Mouse (Mus musculus): ENCODE measurements around the gene Tedc2.
A peak's percentile ranks its signal among the peaks of the same experiment; 100 is the strongest.

Tedc2 gene

DNA sequence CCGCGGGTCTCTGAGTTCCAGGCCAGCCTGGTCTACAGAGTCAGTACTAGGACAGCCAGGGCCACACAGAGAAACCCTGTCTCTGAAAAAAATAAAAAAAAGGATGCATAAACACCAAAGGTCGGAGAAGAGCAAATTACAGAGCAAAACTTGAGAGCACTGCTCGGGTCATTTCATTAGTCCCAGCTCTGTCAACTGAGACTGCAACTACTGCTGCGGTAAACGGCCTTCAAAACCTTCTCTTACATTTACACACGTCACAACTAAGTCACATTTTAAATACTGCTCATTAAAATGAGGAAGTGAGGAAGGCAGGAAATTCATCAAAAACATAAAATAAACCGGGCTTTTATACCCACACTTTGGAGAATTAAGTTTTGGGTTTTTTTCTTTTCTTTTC lies 27.8 kb downstream of the Tedc2 start:
- DNase-seq, result no peak

GRCm38 (mm10) chr17:24191481-24191880 lies 29.2 kb downstream of the Tedc2 start:
- no peak for DNase-seq

DNA sequence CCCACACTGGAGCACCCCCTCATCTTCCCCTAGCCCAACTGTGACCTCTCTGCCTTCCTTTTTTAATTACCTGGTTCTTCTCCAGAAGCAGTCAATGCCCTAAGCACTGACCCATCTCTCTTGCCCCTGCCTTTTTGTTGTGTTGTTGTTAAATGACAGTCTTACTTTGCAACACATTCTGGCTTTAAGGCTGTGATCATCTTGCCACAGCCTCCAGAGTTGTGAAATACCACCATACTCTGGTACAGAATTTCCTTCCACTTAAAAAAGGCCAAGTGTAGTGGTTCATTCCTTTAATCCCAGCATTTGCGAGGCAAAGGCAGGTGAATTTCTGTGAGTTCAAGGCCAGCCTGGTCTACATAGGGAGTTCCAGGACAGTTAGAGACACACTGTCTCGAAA lies 29.7 kb downstream of the Tedc2 start:
- DNase-seq, result no peak

DNA sequence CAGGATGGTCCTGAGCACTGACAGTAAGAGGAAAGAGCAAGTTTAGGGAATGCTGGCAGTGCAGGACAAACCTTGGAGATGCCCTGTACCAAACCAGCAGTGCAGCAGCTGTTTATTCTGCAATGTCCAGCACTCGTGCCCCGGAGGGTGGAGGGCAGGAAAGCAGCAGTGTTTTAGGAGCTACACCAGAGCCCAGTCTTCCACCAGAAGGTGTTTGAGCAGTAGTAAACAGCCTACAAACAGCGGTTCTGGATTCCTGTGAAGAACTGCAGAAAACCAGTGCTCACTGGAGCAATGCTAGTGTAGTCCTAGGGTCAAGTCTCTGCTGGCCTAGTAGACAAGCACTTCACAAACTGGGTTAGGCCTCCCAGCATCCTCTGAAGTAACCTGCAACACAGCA lies 46.4 kb downstream of the Tedc2 start:
- DNase-seq, result no peak

- peak; percentile 78 for DNase-seq
Observed at GRCm38 (mm10) chr17:24173423-24173822, 47.2 kb downstream of the Tedc2 start.

DNA sequence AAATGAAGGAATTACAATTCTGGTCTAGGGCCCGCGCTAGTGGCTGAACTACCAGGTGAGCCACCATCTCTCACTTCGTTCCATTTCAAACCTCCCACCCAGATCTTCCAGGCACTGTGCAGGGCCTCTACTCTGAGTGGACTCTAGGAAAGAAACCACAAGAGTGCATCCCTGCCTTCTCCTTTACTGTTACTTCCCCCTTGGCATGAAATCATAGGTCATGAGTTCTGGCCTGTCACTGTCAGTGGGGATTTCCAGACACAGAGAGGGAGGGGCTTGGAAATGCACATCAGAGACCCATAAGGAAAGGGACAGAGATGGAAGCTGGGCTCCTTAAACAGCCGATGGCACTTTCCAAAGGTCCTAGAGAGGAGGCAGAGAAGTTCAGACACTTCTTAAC lies 48.9 kb downstream of the Tedc2 start:
- DNase-seq, result no peak

DNA sequence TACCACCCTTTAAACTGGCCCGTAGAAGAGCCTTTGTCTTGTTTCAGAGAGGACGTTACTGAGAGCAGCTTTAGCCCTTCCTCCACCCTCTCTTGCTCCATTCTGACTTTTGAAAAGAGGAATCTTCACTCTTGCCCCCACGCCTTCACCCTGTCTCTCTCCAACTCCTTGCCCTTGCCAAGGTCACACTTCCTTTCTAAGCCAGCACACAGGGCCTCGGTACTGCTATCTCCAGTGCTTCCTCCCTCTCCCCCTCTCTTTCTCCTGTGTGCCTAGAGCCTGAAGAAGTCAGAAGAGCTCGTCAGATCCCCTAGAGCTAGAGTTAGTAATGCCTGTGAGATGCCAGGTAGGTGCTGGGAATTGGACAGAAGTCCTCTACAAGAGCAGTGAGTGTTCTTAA lies 49.9 kb downstream of the Tedc2 start:
- no peak for DNase-seq

- DNase-seq, result no peak
Observed at GRCm38 (mm10) chr17:24170125-24170524, 50.5 kb downstream of the Tedc2 start.

DNA sequence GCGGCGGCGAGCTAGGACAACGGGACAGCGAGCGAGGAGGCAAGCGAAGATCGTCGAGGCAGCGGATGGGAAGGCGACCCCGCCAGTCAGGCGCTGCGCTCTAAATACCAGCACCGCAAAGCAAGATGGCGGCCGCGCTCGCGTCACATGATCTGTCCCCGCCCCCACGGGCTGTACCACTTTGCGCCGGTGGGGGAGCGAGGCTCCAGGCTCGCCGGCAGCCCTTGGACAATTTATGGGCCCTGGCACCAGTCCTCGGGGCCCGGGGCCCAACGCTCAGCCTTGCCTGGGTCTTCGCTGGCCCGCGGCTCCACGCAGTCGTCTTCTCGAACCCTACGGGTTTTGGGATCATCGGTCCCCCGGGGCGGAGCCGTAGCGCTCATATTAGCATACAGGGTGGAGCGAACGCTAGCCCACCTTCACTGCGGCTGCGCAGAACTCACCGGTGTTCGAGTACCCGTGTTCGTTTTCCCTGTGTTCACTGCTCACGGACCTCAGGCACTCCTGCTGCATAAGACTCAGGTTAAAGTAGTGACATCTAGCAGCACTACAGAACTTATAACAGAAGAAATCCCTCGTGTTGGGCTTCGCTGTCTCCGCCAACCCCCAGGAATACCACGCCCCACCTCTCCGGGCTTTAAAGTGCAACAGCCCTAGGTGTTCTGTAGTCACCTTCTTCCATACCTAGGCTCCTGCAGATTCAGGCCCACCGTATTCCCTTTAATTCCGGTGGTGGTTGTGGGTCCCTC lies 51.2 kb downstream of the Tedc2 start, which contains the start of gene Atp6v0c:
Gene Atp6v0c (minus strand): TSS at position 386 of the 749 bp plus-strand sequence.
- peak; percentile 97 for DNase-seq

DNA sequence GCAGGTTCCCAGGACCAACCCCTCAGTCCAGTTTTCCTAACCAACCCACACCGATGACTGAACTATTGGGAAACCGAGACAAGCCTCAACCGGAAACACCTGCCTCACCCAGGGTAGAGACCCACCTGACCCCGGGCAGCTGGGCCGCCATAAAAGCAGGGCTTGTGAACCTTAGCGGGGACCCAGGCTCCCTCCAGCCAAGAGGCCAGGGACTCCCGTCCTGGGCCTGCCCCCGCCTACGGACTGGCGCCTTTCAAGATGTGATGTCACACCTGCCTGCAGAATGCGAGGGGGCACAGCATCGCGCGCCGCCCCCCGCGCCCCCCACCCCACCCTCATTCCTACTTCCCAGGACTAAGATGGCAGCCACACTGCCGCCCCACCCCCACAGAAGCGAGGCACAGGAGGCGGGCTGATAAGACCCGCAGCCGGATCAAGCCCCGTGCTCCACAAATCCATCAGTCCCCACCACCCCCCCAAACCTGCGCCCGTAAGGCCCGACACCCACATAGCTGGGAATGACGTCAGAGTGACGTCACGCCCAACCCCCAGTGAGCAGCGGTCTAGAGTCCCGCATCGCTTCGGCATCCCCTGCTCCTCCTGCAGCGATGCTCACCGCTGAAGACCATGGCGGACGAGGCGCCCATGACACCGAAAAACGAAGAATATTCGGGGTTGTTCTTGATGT lies 51.9 kb downstream of the Tedc2 start:
- peak; percentile 84 for DNase-seq

GRCm38 (mm10) chr17:24167891-24168505 lies 52.7 kb downstream of the Tedc2 start:
- no peak for DNase-seq

DNA sequence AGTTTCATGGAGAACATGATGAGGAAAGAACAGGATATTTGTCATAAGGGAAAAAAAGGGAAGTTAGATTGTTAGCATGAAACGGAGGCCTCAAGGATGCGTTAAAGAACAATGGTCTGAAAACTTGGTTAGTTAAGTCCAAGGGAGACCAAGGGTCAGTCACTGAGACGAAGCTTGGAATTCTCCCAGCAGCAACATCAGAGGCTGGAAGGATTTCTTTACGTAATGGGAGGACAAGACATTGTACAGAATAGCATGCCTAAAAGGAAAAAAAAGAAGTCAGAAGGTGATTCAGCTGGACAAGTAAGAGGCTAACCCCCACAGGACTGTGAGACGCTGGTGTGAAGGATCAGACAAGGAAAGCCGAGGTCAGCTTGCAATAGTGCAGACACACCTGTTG lies 53.5 kb downstream of the Tedc2 start:
- DNase-seq, result no peak
